Mouse (Mus musculus): ENCODE measurements at regions not wholly inside any gene's neighbourhood (a gene's known extent, or its start where the extent isn't known, plus 50 kb on each side); places are given as distances from the start of the nearest gene placed in this dataset.
A peak's percentile ranks its signal among the peaks of the same experiment; 100 is the strongest.

- H3K27me3 ChIP-seq (ENCODE audit: control insufficient read depth, insufficient read depth, low read length, poor library complexity, severe bottlenecking) = no peaks in the 10 kb centered on the region
- DNase-seq (ENCODE audit: low read depth, low spot score) = no peak
- H3K36me3 ChIP-seq (ENCODE audit: control insufficient read depth, insufficient read depth, low read length, poor library complexity, severe bottlenecking) = no peaks in the 10 kb centered on the region
Measured at GRCm38 (mm10) chr4:95185916-95186200, 133.8 kb upstream of the Jun start.

GRCm38 (mm10) chr4:95188107-95188506 lies 136.1 kb upstream of the Jun start:
- Histone ChIP-seq H3K27me3 (ENCODE audit: control insufficient read depth, insufficient read depth, low read length, poor library complexity, severe bottlenecking) (no peaks in the 10 kb centered on the region), H3K36me3 (ENCODE audit: control insufficient read depth, insufficient read depth, low read length, poor library complexity, severe bottlenecking) (no peaks in the 10 kb centered on the region)
- no peak for DNase-seq (ENCODE audit: low read depth, low spot score)

GRCm38 (mm10) chr4:95191654-95192406 lies 139.8 kb upstream of the Jun start:
- H3K27me3 ChIP-seq (ENCODE audit: control insufficient read depth, insufficient read depth, low read length, poor library complexity, severe bottlenecking) = no peaks in the 10 kb centered on the region
- no peak for DNase-seq (ENCODE audit: low read depth, low spot score)

DNA sequence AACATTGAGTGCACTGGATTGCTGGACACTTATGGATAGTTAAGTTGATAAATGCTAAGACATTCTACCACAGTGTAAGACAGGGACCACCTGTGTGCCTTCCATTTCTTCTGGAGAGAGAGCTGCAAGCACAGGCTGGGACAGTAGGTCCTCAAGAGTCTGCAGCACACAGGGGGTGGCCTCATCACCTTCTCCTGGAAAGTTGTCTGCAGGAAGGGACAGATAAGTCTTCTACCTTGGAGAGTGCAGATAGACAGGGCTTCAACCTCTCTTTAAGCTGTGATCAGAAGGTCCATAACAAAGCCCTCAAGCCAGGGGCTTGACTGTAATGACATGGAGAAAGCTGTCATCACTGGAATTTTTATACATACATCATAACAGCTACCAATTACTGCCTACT lies 140.5 kb upstream of the Jun start:
- no peak for DNase-seq (ENCODE audit: low read depth, low spot score)
- no peaks in the 10 kb centered on the region for H3K36me3 ChIP-seq (ENCODE audit: control insufficient read depth, insufficient read depth, low read length, poor library complexity, severe bottlenecking)
- H3K27me3 ChIP-seq (ENCODE audit: control insufficient read depth, insufficient read depth, low read length, poor library complexity, severe bottlenecking) = no peaks in the 10 kb centered on the region

More at GRCm38 (mm10) chr4:95191654-95192406, 139.8 kb upstream of the Jun start:
- no peaks in the 10 kb centered on the region for H3K36me3 ChIP-seq (ENCODE audit: control insufficient read depth, insufficient read depth, low read length, poor library complexity, severe bottlenecking)

GRCm38 (mm10) chr4:95193028-95193427 lies 141.0 kb upstream of the Jun start:
- Histone ChIP-seq H3K27me3 (ENCODE audit: control insufficient read depth, insufficient read depth, low read length, poor library complexity, severe bottlenecking) (no peaks in the 10 kb centered on the region), H3K36me3 (ENCODE audit: control insufficient read depth, insufficient read depth, low read length, poor library complexity, severe bottlenecking) (no peaks in the 10 kb centered on the region)
- DNase-seq (ENCODE audit: low read depth, low spot score) = peak; percentile 72

GRCm38 (mm10) chr4:95193473-95193872 lies 141.5 kb upstream of the Jun start:
- no peaks in the 10 kb centered on the region for H3K36me3 ChIP-seq (ENCODE audit: control insufficient read depth, insufficient read depth, low read length, poor library complexity, severe bottlenecking)
- DNase-seq (ENCODE audit: low read depth, low spot score) = no peak
- no peaks in the 10 kb centered on the region for H3K27me3 ChIP-seq (ENCODE audit: control insufficient read depth, insufficient read depth, low read length, poor library complexity, severe bottlenecking)

DNA sequence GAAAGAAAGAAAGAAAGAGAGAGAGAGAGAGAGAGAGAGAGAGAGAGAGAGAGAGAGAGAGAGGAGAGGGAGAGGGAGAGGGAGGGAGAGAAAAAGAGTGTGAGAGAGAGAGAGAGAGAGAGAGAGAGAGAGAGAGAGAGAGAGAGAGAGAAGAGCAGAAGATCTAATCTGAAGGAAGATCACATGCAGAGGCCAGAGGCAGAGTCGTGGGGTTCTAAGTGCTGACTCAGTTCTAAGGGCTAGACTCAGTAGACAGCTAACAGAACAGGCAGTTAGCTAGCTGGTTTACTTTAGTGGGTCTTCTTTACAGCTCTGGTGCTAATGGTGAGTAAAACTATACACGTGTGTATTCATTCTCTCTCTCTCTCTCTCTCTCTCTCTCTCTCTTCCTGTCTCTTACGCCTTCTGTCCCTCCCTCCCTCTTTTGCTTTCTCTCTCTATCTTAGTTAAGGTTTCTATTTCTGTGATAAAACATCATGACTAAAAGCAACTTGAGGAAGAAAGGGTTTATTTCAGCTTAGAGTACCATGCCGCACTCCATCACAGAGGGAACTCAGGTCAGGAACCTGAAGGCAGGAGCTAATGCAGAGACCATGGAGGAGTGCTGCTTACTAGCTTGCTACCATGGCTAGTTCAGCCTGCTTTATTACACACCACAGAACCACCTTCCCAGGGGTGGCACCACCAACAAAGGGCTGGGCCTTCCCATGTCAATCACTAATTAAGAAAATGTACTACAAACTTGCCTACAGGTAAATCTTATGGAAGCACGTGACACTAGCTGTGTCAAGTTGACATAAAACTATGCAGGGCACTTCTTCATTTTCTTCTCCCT lies 142.8 kb upstream of the Jun start:
- DNase-seq (ENCODE audit: low read depth, low spot score) = no peak
- no peaks in the 10 kb centered on the region for H3K27me3 ChIP-seq (ENCODE audit: control insufficient read depth, insufficient read depth, low read length, poor library complexity, severe bottlenecking)
- H3K36me3 ChIP-seq (ENCODE audit: control insufficient read depth, insufficient read depth, low read length, poor library complexity, severe bottlenecking) = no peaks in the 10 kb centered on the region

- H3K36me3 ChIP-seq (ENCODE audit: control insufficient read depth, insufficient read depth, low read length, poor library complexity, severe bottlenecking) = no peaks in the 10 kb centered on the region
- peak; percentile 37 for DNase-seq (ENCODE audit: low read depth, low spot score)
Measured at GRCm38 (mm10) chr4:95196106-95196505, 144.1 kb upstream of the Jun start.

GRCm38 (mm10) chr4:95197077-95197711 lies 145.2 kb upstream of the Jun start:
- no peak for DNase-seq (ENCODE audit: low read depth, low spot score)
- no peaks in the 10 kb centered on the region for H3K36me3 ChIP-seq (ENCODE audit: control insufficient read depth, insufficient read depth, low read length, poor library complexity, severe bottlenecking)
- no peaks in the 10 kb centered on the region for H3K27me3 ChIP-seq (ENCODE audit: control insufficient read depth, insufficient read depth, low read length, poor library complexity, severe bottlenecking)

More at GRCm38 (mm10) chr4:95196106-95196505, 144.1 kb upstream of the Jun start:
- H3K27me3 ChIP-seq (ENCODE audit: control insufficient read depth, insufficient read depth, low read length, poor library complexity, severe bottlenecking) = no peaks in the 10 kb centered on the region

DNA sequence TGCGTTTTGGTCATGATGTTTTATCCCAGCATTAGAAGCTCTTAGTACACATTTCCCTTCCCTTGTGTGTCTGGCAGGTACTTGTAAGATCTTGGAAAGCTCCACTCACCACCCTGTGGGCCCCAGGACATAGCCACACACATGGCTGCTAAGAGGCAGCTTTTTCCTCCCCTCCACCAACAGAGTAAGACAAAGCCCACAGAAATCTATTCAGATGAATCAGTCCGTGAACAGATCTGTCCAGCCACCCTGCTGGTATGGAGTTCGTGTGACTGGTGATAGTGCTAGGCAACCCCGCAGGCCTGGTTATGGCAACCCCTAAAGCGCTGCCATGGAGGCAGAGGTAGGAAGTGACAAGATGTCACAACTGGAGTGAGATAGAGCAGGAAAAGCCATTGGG lies 147.4 kb upstream of the Jun start:
- no peaks in the 10 kb centered on the region for H3K27me3 ChIP-seq (ENCODE audit: control insufficient read depth, insufficient read depth, low read length, poor library complexity, severe bottlenecking)
- no peaks in the 10 kb centered on the region for H3K36me3 ChIP-seq (ENCODE audit: control insufficient read depth, insufficient read depth, low read length, poor library complexity, severe bottlenecking)
- DNase-seq (ENCODE audit: low read depth, low spot score) = no peak

- no peaks in the 10 kb centered on the region for H3K36me3 ChIP-seq (ENCODE audit: control insufficient read depth, insufficient read depth, low read length, poor library complexity, severe bottlenecking)
- no peaks in the 10 kb centered on the region for H3K27me3 ChIP-seq (ENCODE audit: control insufficient read depth, insufficient read depth, low read length, poor library complexity, severe bottlenecking)
- DNase-seq (ENCODE audit: low read depth, low spot score) = no peak
Measured at GRCm38 (mm10) chr4:95200130-95200529, 148.1 kb upstream of the Jun start.

GRCm38 (mm10) chr4:95202478-95202877 lies 150.5 kb upstream of the Jun start:
- Histone ChIP-seq H3K27me3 (ENCODE audit: control insufficient read depth, insufficient read depth, low read length, poor library complexity, severe bottlenecking) (no peaks in the 10 kb centered on the region), H3K36me3 (ENCODE audit: control insufficient read depth, insufficient read depth, low read length, poor library complexity, severe bottlenecking) (no peaks in the 10 kb centered on the region)
- DNase-seq (ENCODE audit: low read depth, low spot score) = no peak

DNA sequence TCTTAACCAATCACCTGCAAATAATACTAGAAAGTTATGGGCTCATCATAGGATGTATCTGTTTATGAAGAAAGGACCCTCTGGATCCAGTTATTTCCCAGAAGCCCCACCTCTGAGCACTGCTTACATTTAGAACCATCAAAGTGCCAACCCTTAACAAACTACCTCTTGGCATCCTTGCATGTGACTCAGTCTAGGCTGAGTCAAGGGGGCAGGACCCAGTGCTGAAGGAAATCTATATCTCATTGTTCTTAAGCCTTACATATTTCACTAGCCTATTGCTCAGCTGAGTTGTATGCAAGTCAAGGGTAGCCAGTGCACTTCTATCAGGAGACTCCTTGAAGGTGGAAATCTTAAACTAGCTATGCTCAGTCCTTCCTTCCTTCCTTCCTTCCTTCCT lies 151.6 kb upstream of the Jun start:
- Histone ChIP-seq H3K36me3 (ENCODE audit: control insufficient read depth, insufficient read depth, low read length, poor library complexity, severe bottlenecking) (no peaks in the 10 kb centered on the region), H3K27me3 (ENCODE audit: control insufficient read depth, insufficient read depth, low read length, poor library complexity, severe bottlenecking) (no peaks in the 10 kb centered on the region)
- DNase-seq (ENCODE audit: low read depth, low spot score) = no peak

DNA sequence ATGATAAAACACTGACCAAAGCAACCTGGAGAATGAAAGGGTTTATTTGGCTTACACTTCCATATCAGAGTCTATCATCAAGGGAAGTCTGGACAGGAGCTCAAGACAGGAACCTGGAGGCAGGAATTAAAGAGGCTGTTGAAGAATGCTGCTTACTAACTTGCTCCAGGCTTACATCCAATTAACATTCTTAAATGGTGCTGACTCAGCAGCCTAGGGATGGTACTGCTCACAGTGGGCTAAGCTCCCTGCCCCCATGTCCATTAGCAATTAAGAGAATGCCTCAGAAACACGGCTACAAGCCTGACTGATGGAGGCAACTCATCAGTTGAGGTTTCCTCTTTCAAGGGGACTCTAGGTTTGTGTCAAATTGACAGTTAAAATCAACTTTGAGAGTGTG lies 153.3 kb upstream of the Jun start:
- Histone ChIP-seq H3K36me3 (ENCODE audit: control insufficient read depth, insufficient read depth, low read length, poor library complexity, severe bottlenecking) (no peaks in the 10 kb centered on the region), H3K27me3 (ENCODE audit: control insufficient read depth, insufficient read depth, low read length, poor library complexity, severe bottlenecking) (no peaks in the 10 kb centered on the region)
- DNase-seq (ENCODE audit: low read depth, low spot score) = no peak

- Histone ChIP-seq H3K27me3 (ENCODE audit: control insufficient read depth, insufficient read depth, low read length, poor library complexity, severe bottlenecking) (no peaks in the 10 kb centered on the region), H3K36me3 (ENCODE audit: control insufficient read depth, insufficient read depth, low read length, poor library complexity, severe bottlenecking) (no peaks in the 10 kb centered on the region)
- no peak for DNase-seq (ENCODE audit: low read depth, low spot score)
Measured at GRCm38 (mm10) chr4:95207783-95208182, 155.8 kb upstream of the Jun start.
